Mouse (Mus musculus): ENCODE results near the gene Apof.
A peak's percentile ranks its signal among the peaks of the same experiment; 100 is the strongest.

The Apof gene

DNA sequence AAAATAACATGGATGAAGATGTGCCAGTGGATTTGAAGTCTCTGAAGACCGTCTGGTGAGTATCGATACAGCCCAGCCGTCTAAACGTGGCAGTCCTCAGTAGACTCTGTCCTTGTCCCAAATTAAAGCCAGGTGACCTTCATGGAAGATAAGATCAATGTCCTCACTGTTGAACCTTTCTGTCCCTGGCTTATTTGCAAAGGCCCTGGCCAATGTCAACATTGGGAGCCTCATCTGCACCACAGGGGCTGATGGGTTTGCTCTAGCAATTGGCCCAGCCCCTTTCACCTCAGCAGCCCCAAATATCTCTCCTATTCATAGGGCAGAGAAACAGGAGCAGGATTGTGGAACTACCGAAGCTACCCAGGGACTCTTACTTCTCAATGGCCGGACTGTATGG lies at the start of gene Apof:
Gene Apof, plus strand, starts transcription at position 301 of the 400 bp plus-strand sequence.
- no peak for DNase-seq (ENCODE audit: low spot score in 2 of 2)

DNA sequence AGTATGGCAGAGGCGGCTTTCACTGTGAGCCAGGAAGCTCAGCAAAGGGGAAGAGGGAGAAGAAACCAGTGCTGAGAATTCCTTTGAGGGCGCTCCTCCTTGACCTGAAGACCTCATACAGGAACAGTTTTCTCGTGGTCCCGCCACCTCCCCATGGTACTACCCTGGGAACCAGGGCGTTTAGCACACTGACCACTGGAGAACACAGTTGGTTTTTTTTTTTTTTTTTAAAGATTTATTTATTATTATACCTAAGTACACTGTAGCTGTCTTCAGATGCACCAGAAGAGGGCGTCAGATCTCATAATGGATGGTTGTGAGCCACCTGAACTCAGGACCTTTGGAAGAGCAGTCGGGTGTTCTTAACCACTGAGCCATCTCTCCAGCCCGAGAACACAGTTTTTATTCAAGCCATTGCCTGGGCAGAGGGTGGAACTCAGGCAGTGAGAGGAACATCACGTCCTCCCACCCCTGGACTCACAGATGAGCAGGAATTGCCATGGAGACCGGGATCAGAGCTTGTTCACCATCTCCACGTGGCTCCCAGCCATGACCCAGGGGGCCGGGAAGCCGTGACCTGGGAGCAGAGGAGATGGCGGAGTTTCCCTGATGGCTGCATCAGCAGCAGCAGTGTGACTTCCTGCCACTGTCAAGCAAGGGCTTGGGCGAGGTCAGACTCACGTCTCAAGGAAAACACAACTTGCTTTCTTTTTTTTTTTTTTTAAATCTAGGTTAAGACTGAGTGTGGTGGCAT lies 46.8 kb upstream of the Apof start:
- no peak for DNase-seq (ENCODE audit: low spot score in 2 of 2)

DNA sequence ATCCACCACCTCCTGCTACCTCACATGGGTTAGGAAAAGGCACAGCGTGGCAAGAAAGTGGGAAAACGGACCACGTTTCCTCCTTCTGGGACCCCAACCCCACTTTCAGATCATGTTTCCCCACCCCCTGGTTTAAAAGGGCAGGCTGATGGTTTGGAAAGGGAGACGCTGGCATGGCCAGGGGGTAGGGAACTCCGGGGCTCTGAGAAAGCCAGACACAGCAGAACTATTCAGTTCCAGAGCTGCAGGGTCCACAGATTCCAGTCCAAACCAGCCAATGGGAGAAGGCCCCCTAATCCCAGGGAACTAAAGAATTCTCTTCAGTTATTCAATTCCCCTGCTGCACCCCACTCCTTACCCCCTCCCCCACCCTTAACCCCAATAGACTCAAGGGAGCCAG lies 43.4 kb upstream of the Apof start:
- no peak for DNase-seq (ENCODE audit: low spot score in 2 of 2)

DNA sequence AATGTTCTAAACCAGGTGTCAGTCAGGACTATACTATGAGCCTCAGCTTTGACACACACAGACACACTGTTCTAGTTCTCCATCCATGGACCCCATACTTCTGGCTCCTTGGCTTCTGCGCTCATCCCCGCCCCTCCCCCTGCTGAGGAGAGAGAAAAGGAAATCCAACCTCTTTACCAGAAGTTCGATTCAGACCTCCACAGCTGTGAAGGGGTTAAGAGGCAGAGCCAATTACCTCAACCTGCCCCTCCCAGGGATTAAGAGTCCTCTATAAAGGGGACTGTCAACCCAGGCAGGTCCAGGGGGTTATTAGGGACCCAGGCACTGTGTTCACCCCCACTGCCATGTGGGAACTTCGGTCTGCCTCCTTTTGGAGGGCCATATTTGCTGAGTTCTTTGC lies 42.9 kb upstream of the Apof start, which contains the start of gene Mip:
Gene Mip, plus strand, starts transcription at position 301 of the 400 bp plus-strand sequence.
- DNase-seq (ENCODE audit: low spot score in 2 of 2), result no peak

DNA sequence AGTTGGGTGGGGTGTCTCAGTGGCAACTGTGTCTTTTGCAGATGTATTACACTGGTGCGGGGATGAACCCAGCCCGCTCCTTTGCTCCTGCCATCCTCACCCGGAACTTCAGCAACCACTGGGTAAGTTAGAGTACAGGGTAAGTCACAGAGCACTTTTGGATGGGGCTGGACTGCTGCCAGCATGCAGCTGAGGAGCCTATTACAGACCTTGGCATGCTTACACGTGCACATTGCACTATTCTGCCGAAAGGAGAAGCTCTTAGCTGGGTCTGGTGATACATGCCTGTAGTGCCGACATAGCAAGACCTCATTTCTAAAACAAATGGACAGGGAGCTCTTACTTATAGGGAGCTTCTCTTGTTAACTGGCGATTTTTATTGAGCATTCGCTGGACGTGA lies 40.9 kb upstream of the Apof start:
- no peak for DNase-seq (ENCODE audit: low spot score in 2 of 2)

DNA sequence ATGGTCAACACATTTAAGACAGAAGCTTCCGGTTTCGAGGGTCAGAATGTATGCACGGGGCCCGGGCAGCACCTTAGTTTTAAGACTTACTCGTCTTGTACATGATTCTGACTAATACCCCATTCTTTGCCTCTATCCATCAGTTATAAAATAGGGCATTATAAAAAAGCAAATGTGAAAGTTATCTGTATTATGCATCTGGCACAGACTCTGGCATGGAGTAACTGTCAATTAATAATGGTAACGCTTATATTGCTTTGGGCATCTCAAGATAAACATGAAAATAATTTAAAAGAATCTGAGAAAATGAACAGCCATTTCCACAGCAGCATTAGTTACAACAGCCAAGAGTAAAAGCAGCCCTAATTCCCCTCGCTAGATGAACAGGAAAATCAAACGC lies 40.5 kb upstream of the Apof start:
- DNase-seq (ENCODE audit: low spot score in 2 of 2), result no peak

DNA sequence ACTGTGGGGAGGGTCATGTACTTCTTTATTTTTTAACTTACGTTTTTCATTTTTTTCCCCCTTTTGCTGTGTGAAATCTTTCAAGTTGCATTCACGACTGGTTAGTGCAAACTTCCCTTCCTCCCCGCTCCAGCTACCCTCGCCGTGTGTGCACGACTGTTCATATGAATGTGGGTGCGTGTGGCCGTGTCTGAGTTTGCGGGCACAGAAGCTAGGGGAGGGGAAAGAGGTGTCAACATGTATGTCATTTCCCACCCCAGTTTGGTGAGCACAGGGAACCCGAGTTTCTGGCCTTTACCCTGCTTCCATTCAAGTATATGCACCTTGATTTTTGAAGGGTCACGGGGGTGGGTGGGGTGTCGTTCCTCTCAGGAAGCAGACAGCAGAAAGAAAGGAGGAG lies 37.9 kb upstream of the Apof start:
- DNase-seq (ENCODE audit: low spot score in 2 of 2), result no peak

DNA sequence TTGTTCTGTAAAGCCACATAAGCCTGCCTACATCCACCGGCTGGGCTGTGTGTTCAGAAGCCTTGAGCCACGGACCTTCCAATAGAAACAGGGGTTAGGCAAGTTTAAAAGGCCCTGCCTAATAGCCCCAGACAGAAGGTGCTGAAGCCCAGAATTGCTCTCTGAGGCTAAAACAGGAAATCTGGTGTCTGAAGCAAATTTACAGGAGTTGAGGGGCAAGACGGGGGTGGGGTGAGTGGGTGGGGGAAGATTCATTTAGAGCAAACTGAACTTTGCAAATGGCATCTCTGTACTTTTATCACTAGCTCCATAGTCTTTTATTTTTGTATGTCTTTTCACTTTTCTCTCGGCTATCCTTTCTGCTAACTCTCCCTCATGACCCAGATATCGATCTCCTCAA lies 37.3 kb upstream of the Apof start:
- DNase-seq (ENCODE audit: low spot score in 2 of 2), result no peak

DNA sequence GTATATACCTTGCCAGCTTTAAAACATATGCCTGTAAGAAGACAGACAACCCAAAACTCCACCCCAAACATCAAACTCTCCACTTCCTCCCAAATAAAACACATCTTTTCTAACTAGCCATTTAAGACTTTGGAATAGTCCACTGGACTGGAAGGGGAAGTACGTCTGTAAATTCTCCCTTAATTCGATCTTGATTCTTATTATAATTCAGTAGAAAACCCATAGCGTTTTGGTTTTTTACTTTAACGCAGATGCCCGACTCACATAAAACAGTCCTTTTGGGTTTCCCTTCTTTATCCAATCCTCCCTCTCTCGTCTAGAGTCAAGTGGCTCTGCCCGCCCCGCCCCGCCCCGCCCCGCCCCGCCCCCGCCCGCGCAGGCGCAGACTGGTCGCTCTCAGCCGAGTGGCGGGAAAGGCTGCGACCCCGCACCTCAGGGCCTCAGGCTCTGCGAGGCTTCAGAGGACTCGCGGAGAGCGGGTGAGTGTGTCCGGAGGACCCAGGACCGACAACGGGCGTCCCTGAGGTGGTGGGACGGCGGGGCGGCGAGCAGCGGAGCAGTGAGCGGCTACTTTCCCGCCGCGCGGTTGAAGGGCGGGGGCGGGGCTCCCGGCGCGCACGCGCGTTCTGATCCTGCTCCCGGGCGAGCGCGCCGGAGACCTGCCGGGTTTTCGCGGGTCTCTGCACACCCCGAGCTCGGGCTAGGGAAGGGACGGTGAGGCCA lies 36.6 kb upstream of the Apof start, which contains the start of gene Timeless:
Gene Timeless, plus strand, starts transcription at position 369 of the 723 bp plus-strand sequence.
- peak; percentile 82 to 86 for DNase-seq (ENCODE audit: low spot score in 2 of 2)

- DNase-seq (ENCODE audit: low spot score in 2 of 2), result peak in 1 of 2 experiments; percentile 55
Measured at GRCm38 (mm10) chr10:128232420-128232985, 36.0 kb upstream of the Apof start.

DNA sequence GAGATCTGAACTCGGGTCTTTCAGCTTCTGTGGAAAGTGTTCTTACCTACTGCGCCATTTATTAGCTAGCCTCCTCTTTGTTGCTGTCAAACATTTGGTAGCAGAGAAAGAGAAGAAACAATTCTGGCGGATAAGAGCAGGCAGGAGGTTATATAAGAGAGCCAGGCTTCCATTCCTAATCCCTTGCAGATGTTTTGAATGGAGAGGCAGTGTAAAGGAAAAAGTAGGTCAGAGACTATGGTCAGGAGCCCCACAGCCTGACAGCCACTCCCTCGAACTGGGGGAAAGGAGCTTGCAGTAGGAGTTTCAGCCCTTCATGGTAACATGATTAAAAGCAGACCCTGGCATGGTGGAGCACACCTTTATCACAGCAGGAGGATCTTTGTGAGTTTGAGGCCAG lies 32.1 kb upstream of the Apof start:
- DNase-seq (ENCODE audit: low spot score in 2 of 2), result no peak

DNA sequence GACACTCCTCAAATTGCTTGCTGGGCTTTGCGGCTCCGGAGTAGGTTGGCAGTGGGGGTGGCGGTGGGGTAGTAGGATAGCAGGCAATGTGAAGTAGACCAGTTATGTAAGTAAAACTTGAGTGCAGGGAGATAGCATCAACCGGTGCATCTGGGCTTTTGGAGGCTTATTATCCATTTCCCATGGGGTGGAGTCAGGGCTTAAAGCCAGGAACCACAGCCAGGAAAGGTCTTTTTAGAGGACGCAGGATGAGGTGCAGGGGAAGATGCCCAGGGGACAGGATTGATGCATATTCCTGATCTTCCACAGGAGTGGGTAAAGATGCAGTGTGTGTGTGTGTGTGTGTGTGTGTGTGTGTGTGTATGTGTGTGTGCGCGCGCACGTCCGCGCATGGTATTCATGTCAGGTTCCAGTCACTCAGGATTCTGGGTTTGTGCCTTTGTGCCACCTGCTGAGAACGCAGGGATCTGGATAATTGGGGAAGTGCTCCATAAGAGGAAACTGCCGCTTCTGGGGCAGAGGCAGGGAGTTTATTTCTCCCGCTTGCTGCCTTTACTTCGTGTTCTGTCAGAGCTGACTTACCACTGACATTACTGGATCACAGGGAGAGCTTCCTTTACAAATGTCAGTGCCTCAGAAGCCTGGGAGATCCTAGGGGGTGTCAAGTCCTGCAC lies 30.5 kb upstream of the Apof start:
- no peak for DNase-seq (ENCODE audit: low spot score in 2 of 2)

DNA sequence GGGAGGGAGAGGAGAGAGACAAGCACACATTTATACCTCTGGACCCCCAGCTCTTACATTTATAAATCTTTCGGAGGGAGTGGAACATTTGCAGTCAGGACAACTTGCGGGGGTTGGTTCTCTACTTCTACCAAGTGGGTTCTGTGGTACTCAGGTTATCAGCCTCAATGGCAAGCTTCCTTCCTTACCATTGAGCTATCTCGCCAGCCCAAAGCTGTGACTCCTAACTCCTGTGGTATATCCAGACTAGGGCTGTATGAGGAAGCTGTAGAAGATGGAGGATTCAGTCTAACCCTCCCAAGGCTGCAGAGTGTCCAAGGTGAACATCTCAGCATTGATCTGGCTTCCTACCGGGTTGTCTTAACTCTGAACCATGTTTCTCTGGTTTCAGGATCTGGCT lies 29.3 kb upstream of the Apof start:
- DNase-seq (ENCODE audit: low spot score in 2 of 2), result no peak

- DNase-seq (ENCODE audit: low spot score in 2 of 2), result no peak
Measured at GRCm38 (mm10) chr10:128240131-128240530, 28.3 kb upstream of the Apof start.

- no peak for DNase-seq (ENCODE audit: low spot score in 2 of 2)
Measured at GRCm38 (mm10) chr10:128243252-128243651, 25.2 kb upstream of the Apof start.

DNA sequence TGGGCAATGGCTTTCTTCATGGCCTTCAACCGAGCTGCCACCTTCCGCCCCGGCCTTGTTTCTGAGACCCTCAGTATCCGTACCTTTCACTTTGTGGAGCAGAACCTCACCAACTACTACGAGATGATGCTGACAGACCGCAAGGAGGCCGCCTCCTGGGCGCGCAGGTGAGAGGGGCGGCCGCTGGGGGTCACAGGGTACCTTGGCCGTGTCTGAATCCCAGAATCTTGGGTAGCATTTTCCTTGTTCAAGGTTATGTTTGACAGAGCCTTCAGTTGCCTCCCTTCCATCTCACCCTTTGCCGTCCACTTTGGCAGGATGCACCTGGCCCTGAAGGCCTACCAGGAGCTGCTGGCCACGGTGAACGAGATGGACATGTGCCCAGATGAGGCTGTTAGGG lies 24.4 kb upstream of the Apof start:
- DNase-seq (ENCODE audit: low spot score in 2 of 2), result no peak

GRCm38 (mm10) chr10:128247020-128247732 lies 21.3 kb upstream of the Apof start:
- DNase-seq (ENCODE audit: low spot score in 2 of 2), result no peak

GRCm38 (mm10) chr10:128250565-128250964 lies 17.9 kb upstream of the Apof start:
- DNase-seq (ENCODE audit: low spot score in 2 of 2), result no peak

DNA sequence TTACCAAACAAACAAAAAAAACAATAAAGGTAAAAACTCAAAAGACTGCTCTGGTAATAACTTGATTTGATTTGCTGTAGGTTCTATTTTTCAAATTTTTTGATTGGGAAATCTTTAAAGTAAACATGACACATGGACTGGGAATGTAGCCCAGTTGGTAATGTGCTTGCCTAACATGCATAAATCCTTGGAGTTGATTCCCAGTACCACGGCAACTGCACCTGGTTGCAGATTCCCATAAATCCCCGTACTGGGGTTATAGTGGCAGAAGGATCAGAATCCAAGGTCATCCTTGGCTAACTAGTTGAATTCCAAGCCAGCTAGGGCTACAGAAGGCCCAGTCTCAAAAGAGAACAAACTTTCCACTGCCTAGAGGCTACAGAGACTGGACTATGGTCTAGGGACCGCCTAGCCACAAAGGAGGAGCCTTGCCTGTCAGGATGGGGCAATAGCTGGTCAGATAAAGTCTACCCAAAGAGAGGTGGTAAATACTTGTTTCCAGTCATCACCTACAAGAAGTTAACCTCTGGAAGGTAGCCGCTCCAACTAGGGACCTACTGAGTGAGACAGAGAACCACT lies 14.7 kb upstream of the Apof start, which contains the start of gene Apon:
Gene Apon, plus strand, starts transcription at position 420 of the 579 bp plus-strand sequence.
- no peak for DNase-seq (ENCODE audit: low spot score in 2 of 2)

- no peak for DNase-seq (ENCODE audit: low spot score in 2 of 2)
Measured at GRCm38 (mm10) chr10:128255925-128256324, 12.5 kb upstream of the Apof start.

DNA sequence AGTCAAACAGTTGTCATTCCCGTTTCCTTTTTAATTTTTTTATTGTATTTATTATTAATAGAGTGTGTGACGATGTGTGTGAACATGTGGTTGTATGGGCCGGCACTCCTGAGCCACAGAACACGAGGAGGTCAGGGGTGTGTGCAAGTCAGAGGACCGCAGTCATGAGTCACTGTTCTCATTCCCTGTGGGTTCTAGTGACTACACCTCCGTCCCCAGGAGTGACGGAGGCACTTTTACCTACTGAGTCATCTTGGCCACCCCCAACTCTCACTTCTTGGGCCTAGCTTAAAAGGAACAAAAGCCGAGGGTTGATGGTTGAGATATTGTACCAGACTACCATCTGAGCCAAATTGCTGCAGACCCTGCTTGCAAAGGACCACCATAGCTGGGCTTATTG lies 12.1 kb upstream of the Apof start:
- DNase-seq (ENCODE audit: low spot score in 2 of 2), result no peak
